Mouse (Mus musculus) limb, embryonic 11.5 days (tissue): ENCODE results near the gene Bcl9l. TPM values are rescaled to one million over a fixed set of nuclear protein-coding genes. Genes with fewer than 3 reads are reported as not detected.

ENCODE experiments used
- ATAC-seq: fragments of 200-750 bp; cut with Nextera tagmentation; 2 replicates; pipeline ENCODE4 v1.8.0; 2017; ENCODE audit warnings: low read depth; ENCODE audit not compliant: insufficient number of reproducible peaks, low FRiP score, low TSS enrichment
- DNase-seq: peaks from one replicate; pipeline ENCODE4 v3.0.0-alpha.2; 2015; ENCODE audit warnings: low spot score
- H3K27ac ChIP-seq: fragments of 300-500 bp; sonication (generic); replicated peaks from 2 replicates; pipeline ENCODE4 v1.5.1; 2014; ENCODE audit warnings: low read depth, mild to moderate bottlenecking, low read length
- H3K27me3 ChIP-seq: fragments of 300-500 bp; sonication (generic); 2 replicates; pipeline ENCODE4 v1.6.1; 2014; ENCODE audit warnings: mild to moderate bottlenecking, low read length, mixed read lengths; ENCODE audit not compliant: control insufficient read depth, insufficient read depth
- H3K36me3 ChIP-seq: fragments of 300-500 bp; sonication (generic); 2 replicates; pipeline ENCODE4 v1.6.1; 2014; ENCODE audit warnings: mild to moderate bottlenecking, low read length, moderate library complexity, mixed read lengths; ENCODE audit not compliant: control insufficient read depth, insufficient read depth
- H3K4me1 ChIP-seq: fragments of 300-500 bp; sonication (generic); 2 replicates; pipeline ENCODE4 v1.6.1; 2014; ENCODE audit warnings: low read length, mixed read lengths; ENCODE audit not compliant: control insufficient read depth, insufficient read depth
- H3K4me2 ChIP-seq: fragments of 300-500 bp; sonication (generic); 2 replicates; pipeline ENCODE4 v1.6.1; 2014; ENCODE audit warnings: low read depth, mild to moderate bottlenecking, moderate library complexity; ENCODE audit not compliant: severe bottlenecking
- H3K4me3 ChIP-seq: fragments of 300-500 bp; sonication (generic); 2 replicates; pipeline ENCODE4 v1.5.1; 2014; ENCODE audit warnings: low read depth, low read length
- H3K9ac ChIP-seq: fragments of 300-500 bp; sonication (generic); 2 replicates; pipeline ENCODE4 v1.6.1; 2014; ENCODE audit warnings: mild to moderate bottlenecking, low read length
- H3K9me3 ChIP-seq: fragments of 300-500 bp; sonication (generic); 2 replicates; pipeline ENCODE4 v1.6.1; 2016; ENCODE audit warnings: low read length; ENCODE audit not compliant: control insufficient read depth
- WGBS: fragments of 180-500 bp; shearing (Covaris S2); extraction: QIAGEN DNeasy Blood & Tissue Kit; methylation state at CpG from one replicate; pipeline ENCODE4 v1.1.7; 2014; 5-methylcytosine and 5-hydroxymethylcytosine counted together
- polyA plus RNA-seq: library from polyadenylated mRNA; unstranded; fragments of >200 nt; fragmentation: Nextera tagmentation; extraction: Ambion mirVana; gene quantifications from 2 replicates; pipeline ENCODE4 v1.2.1, GENCODE M21; 2014

Gene Bcl9l
- polyA plus RNA-seq, 1 experiment from 2014 or later: 11.6 TPM

- no peak overlapping the region for H3K27ac ChIP-seq
- DNase-seq: no peak
- H3K27me3 ChIP-seq: no peaks in the 10 kb centered on the region
- no peak overlapping the region for H3K9ac ChIP-seq
- H3K36me3 ChIP-seq: no peaks in the 10 kb centered on the region
- no peaks in the 10 kb centered on the region for H3K4me1 ChIP-seq
- H3K4me2 ChIP-seq: no peak overlapping the region
- WGBS: 69% methylated on average over 9 of the region's 9 CpGs
- no peak for ATAC-seq
- no peak overlapping the region for H3K4me3 ChIP-seq
- no peaks in the 10 kb centered on the region for H3K9me3 ChIP-seq
Observed at GRCm38 (mm10) chr9:44526337-44527112, 43.9 kb downstream of the Bcl9l start.

GRCm38 (mm10) chr9:44528340-44528739 is 45.7 kb downstream of the Bcl9l start:
- Histone ChIP-seq H3K4me3 (no peak overlapping the region), H3K4me2 (no peak overlapping the region), H3K27me3 (no peaks in the 10 kb centered on the region), H3K9ac (no peak overlapping the region), H3K27ac (no peak overlapping the region), H3K9me3 (no peaks in the 10 kb centered on the region), H3K4me1 (no peaks in the 10 kb centered on the region), H3K36me3 (no peaks in the 10 kb centered on the region)
- ATAC-seq (no peak), DNase-seq (no peak)
- WGBS: 73% methylated on average over 8 of the region's 8 CpGs

- WGBS: 75% methylated on average over 6 of the region's 6 CpGs
- no peak overlapping the region for H3K27ac ChIP-seq
Observed at GRCm38 (mm10) chr9:44532991-44533580, 50.5 kb downstream of the Bcl9l start.

GRCm38 (mm10) chr9:44537625-44538301 is 55.1 kb downstream of the Bcl9l start:
- H3K36me3 ChIP-seq: no peaks in the 10 kb centered on the region
- no peak overlapping the region for H3K9ac ChIP-seq
- 66% methylated on average over 19 of the region's 19 CpGs for WGBS
- no peak overlapping the region; the same call in 1 of the 2 replicates for H3K27ac ChIP-seq
- H3K9me3 ChIP-seq: no peaks in the 10 kb centered on the region
- no peak for DNase-seq
- no peak for ATAC-seq
- no peak overlapping the region for H3K4me2 ChIP-seq
- H3K4me1 ChIP-seq: peaks cover 7% of the 10 kb centered on the region; the same call in 1 of the 2 replicates
- no peak overlapping the region for H3K4me3 ChIP-seq
- no peaks in the 10 kb centered on the region for H3K27me3 ChIP-seq

More at GRCm38 (mm10) chr9:44532991-44533580, 50.5 kb downstream of the Bcl9l start:
- DNase-seq (no peak), ATAC-seq (no peak)
- H3K9me3 ChIP-seq: no peaks in the 10 kb centered on the region
- no peak overlapping the region for H3K4me3 ChIP-seq
- H3K27me3 ChIP-seq: no peaks in the 10 kb centered on the region
- H3K4me1 ChIP-seq: 0 out of 2 replicates have a peak, but pooled peaks cover 3% of the 10 kb centered on the region
- H3K4me2 ChIP-seq: no peak overlapping the region
- no peaks in the 10 kb centered on the region for H3K36me3 ChIP-seq
- H3K9ac ChIP-seq: no peak overlapping the region

- no peaks in the 10 kb centered on the region for H3K36me3 ChIP-seq
- H3K4me2 ChIP-seq: no peak overlapping the region
- H3K27ac ChIP-seq: no peak overlapping the region
- no peak overlapping the region for H3K9ac ChIP-seq
- H3K9me3 ChIP-seq: no peaks in the 10 kb centered on the region
- H3K4me3 ChIP-seq: no peak overlapping the region
- H3K27me3 ChIP-seq: no peaks in the 10 kb centered on the region
- DNase-seq: peak; percentile 24
- ATAC-seq: no peak
- WGBS: 36% methylated on average over 2 of the region's 2 CpGs
- H3K4me1 ChIP-seq: peaks cover 7% of the 10 kb centered on the region; the same call in 1 of the 2 replicates
Observed at GRCm38 (mm10) chr9:44539816-44540421, 57.3 kb downstream of the Bcl9l start.

GRCm38 (mm10) chr9:44540676-44541075 is 58.1 kb downstream of the Bcl9l start:
- H3K4me3 ChIP-seq: no peak overlapping the region
- no peaks in the 10 kb centered on the region for H3K27me3 ChIP-seq
- no peak overlapping the region for H3K4me2 ChIP-seq
- ATAC-seq: no peak
- no peak overlapping the region for H3K27ac ChIP-seq
- DNase-seq: no peak
- H3K4me1 ChIP-seq: peaks cover 7% of the 10 kb centered on the region; the same call in 1 of the 2 replicates
- H3K36me3 ChIP-seq: no peaks in the 10 kb centered on the region
- 85% methylated on average over 3 of the region's 3 CpGs for WGBS
- H3K9ac ChIP-seq: no peak overlapping the region
- H3K9me3 ChIP-seq: no peaks in the 10 kb centered on the region

- H3K9me3 ChIP-seq: no peaks in the 10 kb centered on the region
- 86% methylated on average over 4 of the region's 4 CpGs for WGBS
- H3K4me1 ChIP-seq: peaks cover 4% of the 10 kb centered on the region; the same call in 1 of the 2 replicates
- H3K27me3 ChIP-seq: no peaks in the 10 kb centered on the region
- no peak overlapping the region for H3K9ac ChIP-seq
- no peak for ATAC-seq
- no peak overlapping the region for H3K27ac ChIP-seq
- no peak for DNase-seq
- H3K36me3 ChIP-seq: no peaks in the 10 kb centered on the region
- no peak overlapping the region for H3K4me3 ChIP-seq
- H3K4me2 ChIP-seq: no peak overlapping the region
Observed at GRCm38 (mm10) chr9:44542364-44542763, 59.7 kb downstream of the Bcl9l start.

- Histone ChIP-seq H3K4me2 (no peak overlapping the region), H3K4me1 (peaks cover 1% of the 10 kb centered on the region; the same call in 1 of the 2 replicates), H3K36me3 (no peaks in the 10 kb centered on the region), H3K9me3 (no peaks in the 10 kb centered on the region), H3K27me3 (no peaks in the 10 kb centered on the region), H3K9ac (no peak overlapping the region), H3K27ac (no peak overlapping the region), H3K4me3 (no peak overlapping the region)
- ATAC-seq (no peak), DNase-seq (no peak)
- 79% methylated on average over 3 of the region's 3 CpGs for WGBS
Observed at GRCm38 (mm10) chr9:44544986-44545385, 62.4 kb downstream of the Bcl9l start.
